Mouse (Mus musculus) mouse trophoblast stem cell (cell line): ENCODE results near the gene Myadm.
"Not testable (repeated sequence)": the region's sequence is repeated elsewhere in the genome, so short reads cannot be mapped to it uniquely, and the experiment has no call there.

Experiments used
- in situ Hi-C, 2 experiments: fragments of 300-500 bp; cut with MseI, MboI; formaldehyde crosslinking; loops; 2 replicates in 1 of 2; 3 replicates in 1 of 2; pipeline ENCODE4 v1.15.1; 2025

The Myadm gene

DNA sequence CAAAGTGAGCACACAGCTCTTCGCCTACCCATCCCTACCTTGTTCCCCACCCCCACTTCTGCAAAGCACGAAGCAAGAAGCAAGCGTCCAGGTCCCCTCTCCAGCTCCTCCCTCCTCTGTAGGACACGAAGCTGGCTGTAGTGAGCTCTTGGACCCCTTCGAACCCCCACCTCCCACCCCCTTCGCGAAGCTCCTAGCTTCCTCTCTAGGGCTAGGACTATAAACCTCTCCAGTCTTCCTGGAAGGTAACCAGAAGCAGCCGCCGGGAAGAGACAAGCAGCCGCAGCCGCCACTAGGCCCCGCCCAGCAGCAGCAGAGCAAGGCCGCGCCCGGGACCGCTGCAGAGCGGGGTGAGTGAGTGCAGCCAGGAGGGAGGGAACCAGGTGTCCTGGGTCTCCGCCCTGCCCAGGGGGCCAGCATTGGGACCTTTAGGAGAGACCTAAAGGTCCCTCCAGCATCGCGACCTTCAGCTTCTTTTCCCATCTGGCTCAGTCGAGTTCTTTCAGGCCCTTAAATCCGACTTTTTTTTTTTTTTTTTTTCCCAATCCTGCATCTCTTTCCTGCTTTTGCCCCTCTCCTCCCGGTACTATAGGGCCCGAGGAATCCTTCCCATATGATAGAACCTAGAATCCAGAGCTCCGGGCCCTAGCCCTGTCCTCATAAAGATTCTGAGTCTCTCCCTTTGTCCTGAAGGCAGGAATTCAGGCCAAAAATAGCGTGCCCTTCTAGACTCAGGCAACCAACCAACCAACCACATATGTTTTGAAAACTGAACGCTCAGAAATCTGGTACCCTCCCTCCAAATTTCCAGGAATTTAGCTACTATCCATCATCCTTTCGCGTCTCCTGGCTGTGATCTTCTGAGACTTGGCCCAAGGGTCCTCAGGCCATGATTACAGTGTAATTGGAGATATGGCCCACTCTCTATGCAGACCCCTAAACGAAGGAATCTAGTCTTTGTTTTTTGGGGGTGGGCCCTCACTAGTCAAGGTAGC is at the start of gene Myadm, which contains the start of gene Prkcg:
Gene Myadm (plus strand): TSS at position 105 of the 995 bp plus-strand sequence.
Gene Prkcg (plus strand): TSS at position 204 of the 995 bp plus-strand sequence.
- in situ Hi-C loops: no loop called here

DNA sequence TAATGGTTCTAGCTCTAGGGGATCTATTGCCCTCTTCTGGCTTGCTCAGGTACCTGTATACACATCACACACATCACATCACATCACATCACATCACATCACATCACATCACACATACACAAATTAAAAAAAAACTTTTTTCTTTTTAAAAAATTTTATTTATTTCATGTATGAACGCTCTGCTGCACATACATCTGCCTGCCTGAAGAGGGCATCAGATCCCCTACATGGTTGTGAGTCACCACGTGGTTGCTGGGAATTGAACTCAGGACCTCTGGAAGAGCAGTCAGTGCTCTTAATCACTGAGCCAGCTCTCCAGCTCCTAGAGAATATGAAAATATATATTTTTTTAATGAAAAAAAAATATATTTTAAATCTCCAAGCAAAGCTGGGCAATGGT is 49.7 kb upstream of the Myadm start:
- in situ Hi-C loops: no loop called here

DNA sequence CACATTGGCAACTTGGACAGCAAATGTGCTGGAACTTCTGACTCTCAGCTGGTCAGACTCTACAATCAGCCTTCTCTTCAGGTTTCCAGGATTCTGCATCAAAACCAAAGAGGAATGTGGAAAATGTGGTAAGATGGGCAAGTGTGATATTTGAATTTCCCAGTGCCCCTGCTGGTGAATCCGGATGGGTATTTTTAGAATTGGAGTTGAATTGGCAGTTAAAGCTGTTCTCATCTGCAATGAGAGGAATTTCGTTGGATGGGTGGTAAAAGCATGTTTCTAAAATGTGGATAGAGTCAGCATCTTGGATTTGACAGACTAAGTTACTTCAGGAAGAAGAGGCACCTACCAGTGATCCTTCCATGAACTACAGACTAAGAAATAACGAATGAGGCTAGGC is 28.2 kb upstream of the Myadm start:
- in situ Hi-C loops: no loop called here

DNA sequence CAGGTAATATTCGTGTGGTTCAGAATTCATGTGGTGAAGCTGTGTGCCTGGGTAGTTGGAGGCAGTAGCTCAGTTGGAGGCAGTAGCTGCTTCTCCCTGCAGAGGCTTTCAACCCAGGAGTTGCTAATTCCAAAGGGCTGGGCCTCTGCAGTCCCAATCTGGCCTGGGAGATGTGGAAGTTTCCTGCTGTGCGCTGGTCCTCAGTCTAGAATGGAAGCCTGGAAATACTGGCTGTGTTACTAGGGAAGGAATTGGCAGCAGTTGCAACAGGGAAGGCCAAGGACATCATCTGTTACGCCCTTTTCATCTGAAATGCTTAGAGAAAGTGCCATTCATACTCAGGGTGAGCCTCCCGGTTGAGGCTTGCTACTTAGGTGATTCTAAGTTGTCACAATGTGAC is 27.4 kb upstream of the Myadm start:
- in situ Hi-C loops: no loop called here

DNA sequence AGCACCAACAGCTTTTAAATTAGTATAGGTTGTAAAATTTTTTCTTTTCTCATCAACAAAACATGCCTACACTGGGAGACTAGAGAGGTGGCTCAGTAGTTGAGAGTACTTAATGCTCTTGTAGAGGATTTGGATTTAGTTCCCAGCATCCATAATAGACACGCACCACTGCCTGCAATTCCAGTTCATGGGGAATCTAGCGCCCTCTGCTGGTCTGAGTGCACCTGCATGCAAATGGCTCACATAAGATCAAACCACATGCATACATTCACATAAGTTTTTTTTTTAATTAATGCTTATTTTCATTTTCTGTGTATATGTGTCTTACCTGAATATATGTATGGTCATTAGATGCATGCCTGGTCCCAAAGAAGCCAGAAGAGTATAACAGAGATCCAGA is 26.1 kb upstream of the Myadm start:
- in situ Hi-C loops: no loop called here

DNA sequence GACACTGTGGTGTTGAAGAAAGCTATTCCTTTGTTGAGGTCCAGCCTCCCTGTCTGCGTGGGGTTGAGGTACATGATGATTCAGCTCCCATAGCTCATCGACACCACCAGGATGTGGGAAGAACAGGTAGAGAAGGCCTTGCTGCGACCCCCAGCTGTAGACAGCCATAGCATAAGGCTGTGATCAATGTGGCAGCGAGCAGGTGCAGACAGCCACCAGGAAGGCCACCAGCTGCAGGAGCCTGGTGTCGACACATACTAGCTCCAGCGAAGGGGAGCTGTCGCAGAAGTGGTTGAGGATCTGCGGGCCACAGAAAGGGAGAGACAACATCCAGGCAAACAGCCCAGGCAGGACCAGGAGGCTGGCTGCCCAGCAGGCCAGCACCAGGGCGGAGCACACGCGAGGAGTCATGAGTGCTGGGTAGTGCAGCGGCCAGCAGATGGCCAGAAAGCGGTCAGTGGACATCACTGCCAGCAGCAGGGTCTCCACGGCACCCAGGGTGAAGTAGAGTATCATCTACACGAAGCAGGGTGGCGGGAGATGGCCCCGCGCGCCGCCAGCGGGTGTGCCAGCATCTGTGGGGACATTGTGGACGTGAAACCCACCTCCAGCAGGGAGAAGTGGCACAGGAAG is 24.4 kb upstream of the Myadm start:
- in situ Hi-C loops: no loop called here

DNA sequence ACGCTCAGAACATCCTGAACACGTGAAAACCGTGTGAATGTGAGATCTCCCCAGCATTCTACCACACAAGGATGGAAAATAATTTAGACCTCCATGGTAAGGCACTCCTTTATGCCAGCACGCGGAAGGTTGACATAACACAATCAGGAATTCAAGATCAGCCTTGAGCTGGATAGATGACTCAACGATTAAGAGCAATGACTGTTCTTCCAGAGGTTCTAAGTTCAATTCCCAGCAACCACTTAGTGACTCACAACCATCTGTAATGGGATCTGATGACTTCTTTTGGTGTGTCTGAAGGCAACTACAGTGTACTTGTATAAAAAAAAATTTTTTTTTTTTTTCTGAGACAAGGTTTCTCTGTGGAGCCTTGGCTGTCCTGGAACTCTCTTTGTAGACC is 23.6 kb upstream of the Myadm start:
- in situ Hi-C loops: no loop called here

DNA sequence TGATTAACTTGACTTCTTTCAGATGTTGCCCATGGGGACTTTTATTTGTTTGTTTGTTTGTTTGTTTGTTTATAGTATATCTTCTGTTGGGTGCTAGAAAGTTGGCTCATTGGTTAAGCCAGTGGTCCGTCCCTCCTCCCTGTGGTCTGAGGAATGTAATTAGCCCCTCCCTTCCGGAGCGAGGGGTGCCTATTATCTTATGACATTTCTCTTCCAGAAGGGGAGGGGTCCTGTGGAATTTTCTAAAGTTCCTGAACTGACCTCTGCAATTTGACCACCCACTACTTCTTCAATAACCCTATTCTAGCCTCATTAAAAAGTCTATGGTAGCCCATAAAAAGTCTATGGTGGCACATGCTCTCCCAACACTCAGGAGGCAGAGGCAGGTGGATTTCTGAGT is 21.6 kb upstream of the Myadm start:
- in situ Hi-C loops: no loop called here

DNA sequence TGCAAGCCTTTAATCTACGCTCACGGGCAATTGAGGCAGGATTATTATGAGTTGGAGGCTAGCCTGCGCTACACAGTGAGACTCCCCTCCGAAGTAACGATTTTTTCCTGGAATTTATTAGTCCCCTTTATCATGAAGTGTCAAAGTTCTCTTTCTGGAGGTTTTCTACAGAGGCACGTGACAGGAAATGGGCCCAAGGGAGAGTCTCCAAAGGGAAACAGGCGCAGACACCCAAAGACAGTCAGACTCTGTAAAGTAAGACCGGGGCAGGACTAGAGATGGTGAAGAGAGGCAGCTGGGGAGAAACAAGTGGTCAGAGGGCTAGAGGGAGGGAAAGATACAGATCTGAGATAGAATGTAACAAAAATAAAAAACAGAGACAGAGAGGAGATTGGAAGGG is 21.0 kb upstream of the Myadm start:
- in situ Hi-C loops: no loop called here

DNA sequence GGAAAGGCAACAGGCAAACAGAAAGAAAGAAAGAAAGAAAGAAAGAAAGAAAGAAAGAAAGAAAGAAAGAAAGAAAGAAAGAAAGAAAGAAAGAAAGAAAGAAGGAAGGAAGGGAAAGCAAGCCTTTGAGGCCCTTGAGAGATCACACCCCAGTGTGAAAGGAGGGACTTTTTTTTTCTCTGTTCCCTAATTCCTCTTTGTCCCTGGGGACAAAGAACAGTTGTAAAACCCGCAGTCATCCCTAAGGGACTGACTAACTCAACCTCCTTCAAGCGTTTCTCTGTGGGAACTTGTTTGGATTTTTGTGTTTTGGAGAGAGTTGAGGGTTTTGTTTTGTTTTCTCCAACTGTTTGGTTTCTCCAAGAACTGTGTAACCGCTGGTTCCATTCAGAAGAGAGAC is 20.6 kb upstream of the Myadm start:
- in situ Hi-C loops: no loop called here

DNA sequence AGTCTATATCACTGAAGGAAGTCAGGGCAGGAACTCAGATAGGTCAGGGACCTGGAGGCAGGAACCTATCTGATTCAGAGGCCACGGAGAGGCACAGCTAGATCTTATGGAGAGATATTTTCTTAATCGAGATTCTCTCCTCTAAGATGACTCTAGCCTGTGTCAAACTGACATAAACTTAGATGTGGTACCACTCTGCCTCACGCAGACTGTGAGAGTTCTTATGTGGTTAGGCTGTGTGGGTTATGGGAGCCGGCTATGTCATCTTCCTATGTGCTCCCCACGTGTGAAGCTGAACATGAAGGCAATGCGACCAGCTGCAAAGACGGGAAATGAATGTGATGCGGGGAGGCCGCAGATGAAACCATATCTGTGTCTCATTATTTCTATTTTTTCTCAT is 16.7 kb upstream of the Myadm start:
- in situ Hi-C loops: no loop called here

DNA sequence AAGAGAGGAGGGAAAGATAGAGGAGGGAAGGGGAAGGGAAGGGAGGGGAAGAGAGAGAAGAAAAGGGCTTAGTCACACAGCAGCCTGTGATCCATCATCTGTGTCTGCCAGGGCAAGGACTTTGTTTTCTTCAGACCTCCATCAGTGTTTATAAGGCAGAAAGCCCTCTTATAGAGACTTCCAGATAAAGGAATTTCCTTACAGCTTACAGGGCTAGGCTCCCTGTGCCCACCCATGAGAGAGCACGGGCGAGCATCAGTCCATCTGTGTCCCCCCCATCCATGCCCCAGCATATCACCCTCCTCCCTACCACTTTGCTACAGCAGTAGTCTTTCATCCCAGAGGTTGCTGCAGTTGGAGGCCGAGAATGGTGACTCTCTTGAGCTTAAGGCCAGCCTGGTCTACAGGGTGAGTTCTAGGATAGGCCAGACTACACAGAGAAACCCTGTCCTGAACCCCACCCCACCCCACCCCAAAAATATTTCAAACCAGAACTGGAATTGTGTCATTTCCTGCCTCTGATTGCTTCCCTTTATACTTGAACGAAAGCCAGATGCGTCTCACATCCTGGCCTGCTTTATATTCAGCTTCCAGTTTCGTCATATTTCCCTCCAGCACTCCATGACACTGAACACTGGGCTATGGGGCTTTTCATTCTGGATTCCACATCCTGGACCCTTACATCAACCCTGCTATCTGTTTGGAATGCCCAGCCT is 13.3 kb upstream of the Myadm start:
- in situ Hi-C loops: no loop called here

DNA sequence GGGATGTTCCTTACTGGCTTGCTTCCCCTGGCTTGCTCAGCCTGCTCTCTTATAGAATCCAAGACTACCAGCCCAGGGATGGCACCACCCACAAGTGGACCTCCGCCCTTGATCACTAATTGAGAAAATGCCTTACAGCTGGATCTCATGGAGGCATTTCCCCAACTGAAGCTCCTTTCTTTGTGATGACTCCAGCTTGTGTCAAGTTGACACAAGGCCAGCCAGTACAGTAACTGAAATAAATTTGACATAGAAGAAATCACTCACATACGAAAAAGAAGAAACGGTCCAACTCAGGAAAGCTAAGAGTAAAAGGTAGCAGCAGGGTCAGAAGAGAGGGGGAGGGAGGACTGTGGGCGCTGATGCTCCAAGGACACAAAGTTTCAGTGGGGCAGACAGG is 12.1 kb upstream of the Myadm start:
- in situ Hi-C loops: not testable (repeated sequence)

DNA sequence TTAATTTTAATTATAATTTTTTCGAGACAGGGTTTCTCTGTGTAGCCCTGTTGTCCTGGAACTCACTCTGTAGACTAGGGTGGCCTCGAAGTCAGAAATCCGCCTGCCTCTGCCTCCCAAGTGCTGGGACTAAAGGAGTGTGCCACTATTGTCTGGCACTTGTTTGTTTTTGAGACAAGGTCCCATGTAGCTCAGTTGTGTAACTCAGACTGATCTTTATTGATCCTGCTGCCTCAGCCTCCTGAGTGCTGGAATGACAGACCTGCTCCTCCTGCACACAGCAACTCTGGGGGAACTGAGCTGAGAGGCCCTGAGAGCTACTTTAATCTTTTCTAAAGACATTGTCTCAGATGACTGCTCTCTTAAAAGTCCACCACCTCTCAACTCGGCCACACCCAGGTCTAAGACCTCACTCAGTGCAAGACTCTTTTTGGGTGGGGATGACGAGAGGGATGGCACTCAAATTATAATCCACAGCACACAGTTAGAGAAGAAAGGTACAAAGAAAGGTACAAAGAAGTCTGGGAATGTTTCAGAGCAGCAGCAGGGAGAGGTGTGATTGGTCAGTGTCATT is 8.7 kb upstream of the Myadm start:
- in situ Hi-C loops: no loop called here

DNA sequence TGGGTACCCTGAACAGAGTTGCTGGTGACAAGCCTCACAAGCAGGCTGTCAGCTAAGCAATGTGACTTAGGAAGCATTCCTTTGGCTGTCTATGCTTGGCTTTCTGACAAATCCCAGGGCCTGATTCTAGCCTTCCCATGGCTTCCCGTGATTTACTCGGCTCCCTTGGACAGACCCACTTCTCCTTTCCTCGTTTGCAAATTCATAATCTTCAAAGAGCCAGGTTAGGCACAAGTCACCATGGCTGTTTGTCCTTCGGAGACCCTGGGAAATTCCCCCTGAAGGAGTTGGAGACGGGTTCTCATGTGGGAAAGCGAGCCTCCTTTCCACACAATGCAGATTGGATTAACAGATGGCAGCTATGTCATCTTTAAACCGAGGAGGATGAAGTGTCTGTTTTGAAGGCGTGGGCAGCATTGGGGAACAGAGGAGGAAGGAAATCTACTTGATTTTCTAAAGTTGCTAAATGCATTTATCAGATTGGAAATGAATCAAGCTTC is 8.2 kb upstream of the Myadm start:
- in situ Hi-C loops: no loop called here

DNA sequence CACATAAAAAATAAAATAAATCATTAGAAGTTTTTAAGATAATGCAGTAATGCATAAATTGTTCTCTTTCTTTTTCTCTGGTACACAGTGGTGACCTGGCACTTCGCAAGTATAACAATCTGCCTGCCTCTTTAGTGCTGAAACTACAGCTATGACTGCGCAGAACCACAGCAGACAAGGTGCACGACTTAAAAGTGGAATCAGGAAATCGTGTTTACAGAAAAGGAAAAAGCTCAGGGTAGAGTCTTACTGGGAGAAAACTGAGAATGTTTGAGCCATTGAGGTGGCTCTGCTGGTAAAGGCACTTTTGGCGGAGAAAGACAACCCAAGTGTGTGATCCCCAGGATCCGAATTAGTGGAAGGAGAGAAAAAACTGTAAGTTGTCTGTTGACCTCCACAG is 7.1 kb upstream of the Myadm start:
- in situ Hi-C loops: no loop called here

DNA sequence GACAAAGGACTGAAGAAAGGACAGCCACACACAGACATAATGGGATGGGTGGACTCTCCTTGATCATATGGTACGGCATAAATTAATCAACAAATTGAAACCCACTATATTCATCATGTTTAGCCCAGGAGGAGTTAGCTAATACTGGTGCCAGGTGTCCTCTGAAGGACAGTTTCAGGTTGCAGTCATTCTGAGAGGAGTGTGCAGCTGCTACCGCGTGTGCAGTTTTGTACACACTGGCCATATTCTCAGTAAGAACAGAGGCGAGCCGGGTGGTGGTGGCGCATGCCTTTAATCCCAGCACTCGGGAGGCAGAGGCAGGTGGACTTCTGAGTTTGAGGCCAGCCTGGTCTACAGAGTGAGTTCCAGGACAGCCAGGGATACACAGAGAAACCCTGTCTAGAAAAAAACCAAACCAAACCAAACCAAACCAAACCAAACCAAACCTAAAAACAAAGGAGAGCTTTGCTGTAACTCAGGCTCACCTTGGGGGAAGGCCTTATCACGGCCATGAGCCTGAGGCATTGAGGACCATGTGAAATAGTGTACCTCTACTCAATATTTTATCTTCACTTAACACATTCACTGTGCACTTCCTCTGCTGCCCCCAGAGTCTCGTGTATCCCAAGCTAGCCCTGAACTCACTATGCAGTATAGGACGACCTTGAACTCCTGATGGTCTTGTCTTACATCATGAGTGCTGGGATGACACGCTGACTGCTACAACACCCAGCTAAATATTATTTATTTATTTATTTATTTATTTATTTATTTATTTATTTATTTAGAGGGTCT is 5.6 kb upstream of the Myadm start:
- in situ Hi-C loops: no loop called here

DNA sequence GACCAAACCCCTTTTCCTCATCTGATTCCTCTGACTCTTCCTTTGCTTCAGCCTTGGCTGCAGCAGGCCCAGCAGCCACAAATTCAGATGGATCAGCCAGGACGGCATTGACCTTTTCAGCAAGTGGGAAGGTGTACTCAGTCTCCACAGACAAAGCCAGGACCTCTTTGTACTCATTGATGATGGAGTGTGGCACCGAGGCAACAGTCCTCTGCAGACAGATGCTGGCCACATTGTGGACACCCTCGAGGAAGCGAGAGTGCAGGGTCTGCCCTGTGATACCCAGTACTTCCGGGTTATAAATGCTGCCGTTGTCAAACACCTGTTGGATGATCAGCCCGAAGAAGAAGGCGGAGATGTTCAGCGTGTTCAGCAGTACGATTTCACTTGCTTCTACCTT is 4.3 kb upstream of the Myadm start:
- in situ Hi-C loops: no loop called here

DNA sequence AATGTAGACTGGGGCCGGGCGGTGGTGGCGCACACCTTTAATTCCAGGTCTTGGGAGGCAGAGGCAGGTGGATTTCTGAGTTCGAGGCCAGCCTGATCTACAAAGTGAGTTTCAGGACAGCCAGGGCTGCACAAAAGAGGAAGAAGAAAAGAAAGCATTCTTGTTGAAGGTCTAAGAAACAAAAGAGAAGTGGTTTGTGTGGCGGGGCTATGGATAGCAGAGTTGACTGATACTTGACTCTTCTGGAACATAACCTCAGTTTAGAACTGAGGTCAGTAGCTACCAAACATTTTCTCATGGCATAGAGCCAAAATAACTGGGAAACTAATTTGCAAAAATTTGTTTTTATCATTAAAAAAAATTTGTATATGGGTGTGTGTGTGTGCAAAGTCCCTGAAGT is 2.8 kb upstream of the Myadm start:
- in situ Hi-C loops: no loop called here

DNA sequence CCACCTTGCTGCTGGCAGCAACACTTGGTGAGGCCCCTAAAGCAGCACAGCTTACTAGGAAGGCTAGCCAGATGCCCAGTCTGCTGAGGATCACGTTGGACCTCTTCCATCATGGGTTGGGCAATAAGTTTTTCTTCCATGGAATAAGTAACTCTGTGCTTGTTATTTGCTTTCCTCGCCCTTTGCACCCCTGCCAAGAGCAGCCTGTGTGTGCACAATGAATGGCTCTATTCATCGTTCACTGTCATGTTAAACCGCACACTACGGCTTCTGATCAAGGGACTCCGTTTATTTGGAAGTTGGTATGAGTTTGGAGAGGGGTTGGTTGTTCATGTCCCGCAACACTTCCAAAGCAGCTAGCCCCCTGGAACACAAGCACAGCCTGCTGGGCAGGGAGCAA is 1.7 kb upstream of the Myadm start:
- in situ Hi-C loops: no loop called here
